Mouse (Mus musculus): ENCODE measurements around the gene Alms1. TPM values are rescaled to one million over a fixed set of nuclear protein-coding genes. Genes with fewer than 3 reads are reported as not detected.

Gene Alms1
- polyA plus RNA-seq, 1 experiment = 14.1 TPM

- DNase-seq = no peak
- H3K27ac ChIP-seq (ENCODE audit: insufficient read depth, low read length) = no peak overlapping the region
- 92% methylated on average over 4 of the region's 4 CpGs for WGBS
- H3K4me1 ChIP-seq (ENCODE audit: control insufficient read depth, insufficient read depth, low read length) = no peaks in the 10 kb centered on the region
- no peak overlapping the region for H3K4me3 ChIP-seq (replicated peaks; ENCODE audit: insufficient read depth, low read depth, low read length)
- no peaks in the 10 kb centered on the region for H3K27me3 ChIP-seq (ENCODE audit: control insufficient read depth, insufficient read depth, low read length)
- TF ChIP-seq CTCF (IDR thresholded peaks at IDR 0.05; ENCODE audit: borderline replicate concordance, insufficient read depth, low read depth, low read length) (no peak), POLR2A (IDR thresholded peaks at IDR 0.05; ENCODE audit: borderline replicate concordance, insufficient read depth, low read length) (no peak)
Measured at GRCm38 (mm10) chr6:85584612-85585011, 2.7 kb upstream of the Alms1 start.

GRCm38 (mm10) chr6:85586805-85587367, 445 bp upstream of the Alms1 start:
- Histone ChIP-seq H3K4me3 (replicated peaks; ENCODE audit: insufficient read depth, low read depth, low read length) (peak overlapping the region; percentile 98), H3K27ac (ENCODE audit: insufficient read depth, low read length) (no peak overlapping the region), H3K4me1 (ENCODE audit: control insufficient read depth, insufficient read depth, low read length) (no peaks in the 10 kb centered on the region; the same call in 1 of the 2 replicates), H3K27me3 (ENCODE audit: control insufficient read depth, insufficient read depth, low read length) (no peaks in the 10 kb centered on the region)
- peak; percentile 42 to 51 for DNase-seq
- TF ChIP-seq POLR2A (IDR thresholded peaks at IDR 0.05; ENCODE audit: borderline replicate concordance, insufficient read depth, low read length) (no peak), CTCF (IDR thresholded peaks at IDR 0.05; ENCODE audit: borderline replicate concordance, insufficient read depth, low read depth, low read length) (peak; percentile 36; the same call in 1 of the 2 replicates)
- 18% methylated on average over 9 of the region's 9 CpGs for WGBS

- Histone ChIP-seq H3K27ac (ENCODE audit: insufficient read depth, low read length) (peak overlapping the region; percentile 94), H3K4me1 (ENCODE audit: control insufficient read depth, insufficient read depth, low read length) (no peaks in the 10 kb centered on the region; the same call in 1 of the 2 replicates), H3K4me3 (replicated peaks; ENCODE audit: insufficient read depth, low read depth, low read length) (peak overlapping the region; percentile 98), H3K27me3 (ENCODE audit: control insufficient read depth, insufficient read depth, low read length) (no peaks in the 10 kb centered on the region)
- WGBS = 0% methylated on average over 10 of the region's 10 CpGs
- TF ChIP-seq POLR2A (IDR thresholded peaks at IDR 0.05; ENCODE audit: borderline replicate concordance, insufficient read depth, low read length) (no peak), CTCF (IDR thresholded peaks at IDR 0.05; ENCODE audit: borderline replicate concordance, insufficient read depth, low read depth, low read length) (no peak)
- no peak for DNase-seq
Measured at GRCm38 (mm10) chr6:85588164-85588563, 833 bp downstream of the Alms1 start.

GRCm38 (mm10) chr6:85588568-85588967, 1.2 kb downstream of the Alms1 start:
- 3% methylated on average over 4 of the region's 4 CpGs for WGBS
- no peaks in the 10 kb centered on the region; the same call in 1 of the 2 replicates for H3K4me1 ChIP-seq (ENCODE audit: control insufficient read depth, insufficient read depth, low read length)
- H3K27ac ChIP-seq (ENCODE audit: insufficient read depth, low read length) = no peak overlapping the region
- DNase-seq = no peak
- H3K4me3 ChIP-seq (replicated peaks; ENCODE audit: insufficient read depth, low read depth, low read length) = peak overlapping the region; percentile 98
- TF ChIP-seq CTCF (IDR thresholded peaks at IDR 0.05; ENCODE audit: borderline replicate concordance, insufficient read depth, low read depth, low read length) = no peak
- TF ChIP-seq POLR2A (IDR thresholded peaks at IDR 0.05; ENCODE audit: borderline replicate concordance, insufficient read depth, low read length) = no peak
- H3K27me3 ChIP-seq (ENCODE audit: control insufficient read depth, insufficient read depth, low read length) = no peaks in the 10 kb centered on the region

- Histone ChIP-seq H3K27ac (ENCODE audit: insufficient read depth, low read length) (no peak overlapping the region), H3K27me3 (ENCODE audit: control insufficient read depth, insufficient read depth, low read length) (no peaks in the 10 kb centered on the region)
Measured at GRCm38 (mm10) chr6:85590116-85590515, 2.8 kb downstream of the Alms1 start.

GRCm38 (mm10) chr6:85599310-85599709, 12.0 kb downstream of the Alms1 start:
- Histone ChIP-seq H3K27ac (ENCODE audit: insufficient read depth, low read length) (no peak overlapping the region), H3K27me3 (ENCODE audit: control insufficient read depth, insufficient read depth, low read length) (no peaks in the 10 kb centered on the region), H3K4me1 (ENCODE audit: control insufficient read depth, insufficient read depth, low read length) (peaks cover 4% of the 10 kb centered on the region; the same call in 1 of the 2 replicates), H3K4me3 (replicated peaks; ENCODE audit: insufficient read depth, low read depth, low read length) (no peak overlapping the region)
- no peak for DNase-seq
- TF ChIP-seq CTCF (IDR thresholded peaks at IDR 0.05; ENCODE audit: borderline replicate concordance, insufficient read depth, low read depth, low read length) = no peak
- 57% methylated on average over 1 of the region's 1 CpGs for WGBS

More at GRCm38 (mm10) chr6:85590116-85590515, 2.8 kb downstream of the Alms1 start:
- DNase-seq = peak in 1 of 2 experiments; percentile 11
- 31% methylated on average over 2 of the region's 2 CpGs for WGBS
- no peaks in the 10 kb centered on the region; the same call in 1 of the 2 replicates for H3K4me1 ChIP-seq (ENCODE audit: control insufficient read depth, insufficient read depth, low read length)
- H3K4me3 ChIP-seq (replicated peaks; ENCODE audit: insufficient read depth, low read depth, low read length) = peak overlapping the region; percentile 34
- TF ChIP-seq CTCF (IDR thresholded peaks at IDR 0.05; ENCODE audit: borderline replicate concordance, insufficient read depth, low read depth, low read length) (no peak), POLR2A (IDR thresholded peaks at IDR 0.05; ENCODE audit: borderline replicate concordance, insufficient read depth, low read length) (no peak)

GRCm38 (mm10) chr6:85610511-85610910, 23.2 kb downstream of the Alms1 start:
- WGBS = 100% methylated on average over 1 of the region's 1 CpGs
- H3K4me1 ChIP-seq (ENCODE audit: control insufficient read depth, insufficient read depth, low read length) = no peaks in the 10 kb centered on the region
- TF ChIP-seq POLR2A (IDR thresholded peaks at IDR 0.05; ENCODE audit: borderline replicate concordance, insufficient read depth, low read length) (no peak), CTCF (IDR thresholded peaks at IDR 0.05; ENCODE audit: borderline replicate concordance, insufficient read depth, low read depth, low read length) (no peak)
- H3K4me3 ChIP-seq (replicated peaks; ENCODE audit: insufficient read depth, low read depth, low read length) = no peak overlapping the region
- H3K27me3 ChIP-seq (ENCODE audit: control insufficient read depth, insufficient read depth, low read length) = no peaks in the 10 kb centered on the region
- H3K27ac ChIP-seq (ENCODE audit: insufficient read depth, low read length) = no peak overlapping the region
- no peak for DNase-seq

- Histone ChIP-seq H3K4me3 (replicated peaks; ENCODE audit: insufficient read depth, low read depth, low read length) (no peak overlapping the region), H3K27ac (ENCODE audit: insufficient read depth, low read length) (peak overlapping the region; percentile 40; the same call in 1 of the 2 replicates), H3K27me3 (ENCODE audit: control insufficient read depth, insufficient read depth, low read length) (no peaks in the 10 kb centered on the region), H3K4me1 (ENCODE audit: control insufficient read depth, insufficient read depth, low read length) (peaks cover 21% of the 10 kb centered on the region; the same call in 1 of the 2 replicates)
- DNase-seq = peak; percentile 27 to 75
- 28% methylated on average over 4 of the region's 4 CpGs for WGBS
- TF ChIP-seq CTCF (IDR thresholded peaks at IDR 0.05; ENCODE audit: borderline replicate concordance, insufficient read depth, low read depth, low read length) (no peak), POLR2A (IDR thresholded peaks at IDR 0.05; ENCODE audit: borderline replicate concordance, insufficient read depth, low read length) (no peak)
Measured at GRCm38 (mm10) chr6:85620826-85621225, 33.5 kb downstream of the Alms1 start.

All from cerebellum, adult 2 months (tissue).